Mouse (Mus musculus) erythroblast, embryonic 14.5 days (primary cell): Measurements from ENCODE around the gene Cdh12.

Experiments
- GATA1 ChIP-seq: IDR thresholded peaks from 2 replicates; pipeline ENCODE4 v1.6.1; 2012; ENCODE audit warnings: low read length, inconsistent platforms, mixed read lengths
- TAL1 ChIP-seq: IDR thresholded peaks from 3 replicates; pipeline ENCODE4 v1.6.1; 2012; ENCODE audit warnings: low read length, inconsistent platforms, mixed read lengths

- TF ChIP-seq GATA1 (no peak), TAL1 (no peak)
Measured at GRCm38 (mm10) chr15:20773423-20773822, 324.4 kb downstream of the Cdh12 start.
